Comparison of ENCODE assay signal across 8 mouse cellular contexts in genomic region chr14:24491266-24491981, GRCm38 (mm10). TPM values are rescaled to one million over a fixed set of nuclear protein-coding genes. Genes with fewer than 3 reads are reported as not detected.
DNase-seq lines count a peak whose midpoint lies in the region; ATAC-seq and TF ChIP-seq lines count a peak whose summit lies in the region.

No protein-coding gene starts in this region.

- peak overlapping the region; percentile 97 for H3K9ac ChIP-seq in neural tube, embryonic 13.5 days

- DNase-seq in lung, adult 2 months = no peak
- DNase-seq in lung, postnatal 14 days = no peak
- peak; percentile 47 for DNase-seq in induced T-regulatory cell, adult 2 months (ENCODE audit: low read depth)
- no peak for DNase-seq in cerebellum, postnatal 4 days (ENCODE audit: low spot score in 2 of 2)
- no peak for DNase-seq in layer of hippocampus, postnatal 36 days
- no peak for DNase-seq in cerebellum, adult 11-12 months

- H3K4me2 ChIP-seq in neural tube, embryonic 13.5 days = peak overlapping the region; percentile 79

- no peaks in the 10 kb centered on the region for H3K9me3 ChIP-seq in neural tube, embryonic 13.5 days

- no peaks in the 10 kb centered on the region for H3K27me3 ChIP-seq in neural tube, embryonic 13.5 days

- H3K4me3 ChIP-seq in lung, adult 2 months (replicated peaks; ENCODE audit: extremely low read depth, low read depth, low read length) = peak overlapping the region; percentile 79
- H3K4me3 ChIP-seq in brown adipose tissue, adult 24 weeks (ENCODE audit: insufficient read depth, low read depth, low read length) = peak overlapping the region; percentile 74
- peak overlapping the region; percentile 89 for H3K4me3 ChIP-seq in neural tube, embryonic 13.5 days

- peaks cover 44% of the 10 kb centered on the region for H3K36me3 ChIP-seq in neural tube, embryonic 13.5 days

- peaks cover 2% of the 10 kb centered on the region; the same call in 1 of the 2 replicates for H3K4me1 ChIP-seq in lung, adult 2 months (ENCODE audit: control insufficient read depth, insufficient read depth, low read length)
- H3K4me1 ChIP-seq in brown adipose tissue, adult 24 weeks (ENCODE audit: control insufficient read depth, insufficient read depth, insufficient read length, low read length) = no peaks in the 10 kb centered on the region
- peaks cover 37% of the 10 kb centered on the region for H3K4me1 ChIP-seq in neural tube, embryonic 13.5 days (replicated peaks)

- no peak for TF ChIP-seq CTCF in lung, adult 2 months (IDR thresholded peaks at IDR 0.05; ENCODE audit: insufficient read depth, low read length)

- ATAC-seq in neural tube, embryonic 13.5 days (ENCODE audit: low read depth) = peak; percentile 21; the same call in 1 of the 2 replicates

- 5% methylated on average over 11 of the region's 11 CpGs for WGBS in lung, adult 2 months
- 5% methylated on average over 11 of the region's 11 CpGs for WGBS in neural tube, embryonic 13.5 days

- H3K27ac ChIP-seq in brown adipose tissue, adult 24 weeks (replicated peaks; ENCODE audit: low read depth, low read length) = no peak overlapping the region
- peak overlapping the region; percentile 87 for H3K27ac ChIP-seq in neural tube, embryonic 13.5 days (replicated peaks)

- TF ChIP-seq POLR2A in lung, adult 2 months (IDR thresholded peaks at IDR 0.05; ENCODE audit: borderline replicate concordance, extremely low read depth, low read depth, low read length) = no peak

RNA-seq across cellular contexts. Expression of gene Rps24, which starts 4.5 kb away (rescaled TPM):
- 412 and 545 TPM in 2 replicates for polyA plus RNA-seq in lung, adult 2 months (2012; rRNA removed)
- polyA plus RNA-seq in brown adipose tissue, adult 24 weeks (2012; ENCODE audit: insufficient read depth, insufficient read length, missing spikeins) = 1,692 and 1,959 TPM in 2 replicates
- polyA plus RNA-seq in neural tube, embryonic 13.5 days (2015; fragmentation: Nextera tagmentation; extraction: Ambion mirVana) = 669 and 687 TPM in 2 replicates
- 100 to 1,000 TPM; 752 to 770 TPM for total RNA-seq in layer of hippocampus, postnatal 36 days (2021)

RNA-seq across cellular contexts. Expression of gene Polr3a, which starts 4.6 kb away (rescaled TPM):
- polyA plus RNA-seq in lung, adult 2 months (2012; rRNA removed) = 5.5 and 7.4 TPM in 2 replicates
- 2.1 and 3.8 TPM in 2 replicates for polyA plus RNA-seq in brown adipose tissue, adult 24 weeks (2012; ENCODE audit: insufficient read depth, insufficient read length, missing spikeins)
- polyA plus RNA-seq in neural tube, embryonic 13.5 days (2015; fragmentation: Nextera tagmentation; extraction: Ambion mirVana) = 18.3 and 22.8 TPM in 2 replicates
- 10 to 100 TPM; 36.5 to 40.0 TPM for total RNA-seq in layer of hippocampus, postnatal 36 days (2021)
